Mouse (Mus musculus) hindbrain, embryonic 13.5 days (tissue): Measurements from ENCODE around the gene Gorasp1. TPM values are rescaled to one million over a fixed set of nuclear protein-coding genes. Genes with fewer than 3 reads are reported as not detected.

Source experiments
- ATAC-seq: fragments of 200-750 bp; cut with Nextera tagmentation; 2 replicates; pipeline ENCODE4 v1.8.0; 2017; ENCODE audit warnings: moderate TSS enrichment; ENCODE audit not compliant: low FRiP score
- H3K27ac ChIP-seq: fragments of 300-500 bp; sonication (generic); 2 replicates; pipeline ENCODE4 v1.5.1; 2015; ENCODE audit warnings: inconsistent platforms, mild to moderate bottlenecking, moderate library complexity
- H3K27me3 ChIP-seq: fragments of 300-500 bp; sonication (generic); 2 replicates; pipeline ENCODE4 v1.6.1; 2015; ENCODE audit warnings: mild to moderate bottlenecking, inconsistent platforms
- H3K36me3 ChIP-seq: fragments of 300-500 bp; sonication (generic); 2 replicates; pipeline ENCODE4 v1.6.1; 2015; ENCODE audit warnings: mild to moderate bottlenecking, inconsistent platforms
- H3K4me1 ChIP-seq: fragments of 300-500 bp; sonication (generic); replicated peaks from 2 replicates; pipeline ENCODE4 v1.6.1; 2015; ENCODE audit warnings: inconsistent platforms
- H3K4me2 ChIP-seq: fragments of 300-500 bp; sonication (generic); 2 replicates; pipeline ENCODE4 v1.6.1; 2015; ENCODE audit warnings: inconsistent platforms, mild to moderate bottlenecking, moderate library complexity
- H3K4me3 ChIP-seq: fragments of 300-500 bp; sonication (generic); 2 replicates; pipeline ENCODE4 v1.5.1; 2015; ENCODE audit warnings: mild to moderate bottlenecking, inconsistent platforms
- H3K9ac ChIP-seq: fragments of 300-500 bp; sonication (generic); 2 replicates; pipeline ENCODE4 v1.6.1; 2015; ENCODE audit warnings: mild to moderate bottlenecking, inconsistent platforms
- H3K9me3 ChIP-seq: fragments of 300-500 bp; sonication (generic); 2 replicates; pipeline ENCODE4 v1.6.1; 2016; ENCODE audit warnings: inconsistent platforms
- whole genome bisulfite sequencing: fragments of 180-500 bp; shearing (Covaris S2); methylation state at CpG from one replicate; pipeline ENCODE4 v1.1.7; 2015; 5-methylcytosine and 5-hydroxymethylcytosine counted together
- polyA plus RNA-seq: library from polyadenylated mRNA; unstranded; fragments of >200 nt; fragmentation: Nextera tagmentation; extraction: Ambion mirVana; gene quantifications from 2 replicates; pipeline ENCODE4 v1.2.1, GENCODE M21; 2015

Gene Gorasp1
- polyA plus RNA-seq: 26.0 and 27.9 TPM in 2 replicates

DNA sequence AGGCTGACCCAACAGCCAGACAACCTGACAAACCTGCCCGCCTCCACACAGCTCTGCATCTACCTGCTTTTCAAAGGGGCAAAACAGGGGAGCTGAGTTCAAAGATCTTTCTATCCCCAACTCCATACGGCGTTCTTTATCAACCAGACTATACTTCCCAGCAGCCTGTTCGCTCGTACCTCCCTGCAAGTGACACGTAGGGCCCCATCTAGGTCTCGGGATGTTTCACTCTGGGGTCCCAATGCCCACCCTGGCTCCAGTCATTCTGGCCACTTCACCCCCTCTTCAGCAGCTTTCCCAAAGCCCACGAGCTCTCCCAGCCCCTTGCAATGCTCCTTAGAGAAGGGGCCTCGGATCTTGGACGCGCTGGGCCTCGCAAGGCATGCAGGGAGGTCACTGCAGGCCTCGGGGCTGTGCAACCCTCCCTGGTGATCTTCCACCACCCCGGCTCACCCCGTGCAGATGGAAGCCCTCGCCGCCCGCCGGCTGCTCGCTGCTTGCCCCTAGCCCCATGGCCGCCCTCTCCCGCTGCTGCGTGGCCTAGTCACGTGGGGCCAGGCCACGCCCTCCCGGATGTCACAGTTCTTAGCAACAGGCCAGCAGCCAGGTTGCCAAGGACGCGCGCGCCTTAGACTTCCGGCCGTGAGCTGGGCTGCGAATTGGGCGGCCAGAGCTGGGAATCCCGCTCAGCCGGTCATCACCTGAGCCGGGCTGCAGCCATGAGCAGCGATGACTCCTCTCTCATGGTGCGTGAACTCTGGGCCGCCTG, at the start of gene Gorasp1, which contains the start of gene Ttc21a:
Gorasp1 (minus strand) TSS at position 561 of the 769 bp plus-strand sequence.
Ttc21a (plus strand) TSS at position 602 of the 769 bp plus-strand sequence.
- under 1% methylated on average over 40 of the region's 40 CpGs for WGBS
- ATAC-seq: peak; percentile 96
- no peaks in the 10 kb centered on the region for H3K9me3 ChIP-seq

DNA sequence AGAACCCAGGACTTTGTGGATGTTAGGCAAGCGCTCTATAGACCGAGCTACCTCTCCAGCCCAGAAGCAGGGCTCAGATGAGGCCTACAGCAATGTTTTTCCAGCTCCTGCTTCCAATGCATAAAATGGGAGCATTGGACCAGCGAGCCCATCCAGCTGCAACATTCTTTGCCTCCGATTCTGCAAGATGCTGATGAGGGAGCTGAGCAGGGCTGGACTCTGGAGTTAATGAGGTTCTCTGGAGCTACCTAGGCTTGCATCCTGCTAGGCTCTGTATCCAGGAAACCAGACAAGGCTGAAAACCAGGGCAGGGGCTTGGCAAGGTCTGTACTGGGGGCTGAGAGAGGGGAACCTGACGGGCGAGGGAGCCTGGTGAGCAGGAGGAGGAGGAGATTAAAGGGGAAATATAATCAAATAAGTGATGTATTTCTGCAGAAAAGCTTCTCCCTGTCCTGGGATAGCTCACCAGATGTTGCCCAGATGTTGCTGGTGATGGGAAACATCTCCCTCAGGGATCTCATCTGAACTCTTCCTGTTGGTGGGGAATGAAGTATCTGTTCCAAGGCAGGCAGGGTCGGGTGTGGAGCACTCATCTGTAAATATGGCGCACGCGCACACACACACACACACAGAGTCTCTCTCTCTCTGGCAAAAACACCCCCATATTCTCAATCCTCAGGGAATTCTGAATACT, 48.7 kb upstream of the Gorasp1 start:
- no peak for ATAC-seq
- H3K27me3 ChIP-seq: peaks cover 34% of the 10 kb centered on the region
- H3K4me1 ChIP-seq: peaks cover 33% of the 10 kb centered on the region
- no peaks in the 10 kb centered on the region for H3K36me3 ChIP-seq
- WGBS: 72% methylated on average over 10 of the region's 10 CpGs
- H3K4me3 ChIP-seq: no peak overlapping the region
- H3K9me3 ChIP-seq: no peaks in the 10 kb centered on the region
- no peak overlapping the region for H3K4me2 ChIP-seq
- no peak overlapping the region for H3K9ac ChIP-seq
- no peak overlapping the region for H3K27ac ChIP-seq

More for the DNA sequence above, at the start of gene Gorasp1, which contains the start of gene Ttc21a:
- H3K4me1 ChIP-seq: peaks cover 17% of the 10 kb centered on the region
- peaks cover 10% of the 10 kb centered on the region for H3K36me3 ChIP-seq
- H3K4me3 ChIP-seq: peak within 1 kb of the TSS; percentile 61
- H3K4me2 ChIP-seq: peak within 1 kb of the TSS; percentile 77
- H3K9ac ChIP-seq: peak within 1 kb of the TSS; percentile 83
- peaks cover 3% of the 10 kb centered on the region; the same call in 1 of the 2 replicates for H3K27me3 ChIP-seq
- peak within 1 kb of the TSS; percentile 72 for H3K27ac ChIP-seq

DNA sequence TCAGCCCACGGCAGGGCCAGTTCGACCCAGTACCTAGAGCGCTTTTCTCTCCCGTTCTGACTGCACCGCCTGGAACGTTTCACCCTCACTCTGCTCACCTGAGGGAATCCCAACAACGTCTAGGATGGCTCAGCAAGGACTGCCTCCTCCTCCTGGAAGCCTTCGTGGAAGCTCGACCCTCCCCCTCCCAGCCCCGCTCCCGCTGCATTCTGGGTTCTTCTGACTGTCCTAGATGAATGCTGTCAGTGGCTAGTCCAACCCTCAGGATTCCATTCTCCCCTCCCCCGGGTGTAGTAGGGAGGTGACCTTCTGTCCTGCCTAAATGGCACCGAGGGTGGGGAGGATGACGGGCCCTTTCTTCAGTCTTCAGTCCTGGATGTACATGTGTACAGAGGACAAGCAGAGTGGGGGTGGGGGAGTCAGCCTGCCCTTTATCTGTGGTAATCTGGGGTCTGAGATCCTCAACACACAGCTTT, 47.2 kb upstream of the Gorasp1 start, which contains the start of gene Csrnp1:
Csrnp1 (minus strand) TSS at position 123 of the 476 bp plus-strand sequence.
- 5% methylated on average over 14 of the region's 14 CpGs for WGBS
- Histone ChIP-seq H3K4me3 (peak within 1 kb of the TSS; percentile 59), H3K4me2 (peak within 1 kb of the TSS; percentile 89), H3K27ac (0 out of 2 replicates have a peak within 1 kb of the TSS, but pooled peaks have one; percentile 40), H3K9ac (peak within 1 kb of the TSS; percentile 70), H3K36me3 (no peaks in the 10 kb centered on the region), H3K27me3 (peaks cover 34% of the 10 kb centered on the region), H3K9me3 (no peaks in the 10 kb centered on the region), H3K4me1 (peaks cover 43% of the 10 kb centered on the region)
- no peak for ATAC-seq

DNA sequence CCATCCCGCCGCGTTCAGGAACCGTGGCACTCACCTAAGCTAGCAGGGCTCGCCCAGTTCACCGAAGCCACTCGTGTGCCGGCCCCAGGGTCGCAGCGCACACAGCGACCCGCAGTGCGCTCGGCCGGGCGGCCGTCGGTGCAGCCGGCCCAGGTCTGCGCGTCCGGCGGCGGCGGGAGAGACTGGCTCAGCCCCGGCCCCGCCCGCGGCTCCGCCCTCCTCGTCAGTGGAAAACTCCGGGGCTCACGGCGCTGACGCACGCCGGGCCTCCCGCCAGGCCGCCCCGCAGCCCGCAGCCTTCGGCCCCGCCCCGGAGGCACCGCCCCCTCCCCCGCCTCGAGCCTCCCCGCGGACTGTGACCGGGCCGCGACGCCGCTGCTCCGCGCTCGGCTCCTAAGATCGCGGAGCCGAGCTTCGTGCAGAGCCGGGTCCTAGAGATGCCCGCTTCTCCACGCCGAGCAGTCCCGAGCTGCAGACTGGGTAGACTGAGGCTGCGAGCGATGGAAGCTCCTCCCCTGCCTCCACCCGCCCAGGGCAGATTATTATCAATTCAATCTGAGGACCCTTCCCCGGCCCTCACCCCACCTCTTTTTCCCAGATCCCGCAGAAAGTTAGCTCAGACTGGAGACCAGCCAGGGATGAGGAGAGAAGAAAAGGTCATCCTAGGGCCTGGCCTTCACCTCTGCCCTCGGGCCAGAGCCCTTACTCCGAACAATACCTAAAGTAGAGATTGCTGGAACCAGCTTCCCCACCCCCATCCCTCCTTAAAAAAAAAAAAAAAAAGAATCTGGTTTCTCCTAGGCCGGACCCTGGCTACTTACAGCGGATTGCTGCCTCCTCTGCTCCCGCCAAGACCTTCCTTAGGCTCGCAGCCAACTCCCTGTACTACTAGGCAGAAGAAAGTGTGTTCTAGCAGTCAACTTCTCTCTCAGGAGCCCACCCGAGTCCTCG, 46.5 kb upstream of the Gorasp1 start:
- peak; percentile 60 for ATAC-seq
- peak overlapping the region; percentile 59 for H3K4me3 ChIP-seq
- H3K27me3 ChIP-seq: peaks cover 34% of the 10 kb centered on the region
- H3K4me2 ChIP-seq: peak overlapping the region; percentile 89
- WGBS: under 1% methylated on average over 77 of the region's 79 CpGs
- H3K9ac ChIP-seq: peak overlapping the region; percentile 70
- no peaks in the 10 kb centered on the region for H3K9me3 ChIP-seq
- H3K4me1 ChIP-seq: peaks cover 45% of the 10 kb centered on the region
- H3K27ac ChIP-seq: 0 out of 2 replicates have a peak overlapping the region, but pooled peaks have one; percentile 40
- no peaks in the 10 kb centered on the region for H3K36me3 ChIP-seq

DNA sequence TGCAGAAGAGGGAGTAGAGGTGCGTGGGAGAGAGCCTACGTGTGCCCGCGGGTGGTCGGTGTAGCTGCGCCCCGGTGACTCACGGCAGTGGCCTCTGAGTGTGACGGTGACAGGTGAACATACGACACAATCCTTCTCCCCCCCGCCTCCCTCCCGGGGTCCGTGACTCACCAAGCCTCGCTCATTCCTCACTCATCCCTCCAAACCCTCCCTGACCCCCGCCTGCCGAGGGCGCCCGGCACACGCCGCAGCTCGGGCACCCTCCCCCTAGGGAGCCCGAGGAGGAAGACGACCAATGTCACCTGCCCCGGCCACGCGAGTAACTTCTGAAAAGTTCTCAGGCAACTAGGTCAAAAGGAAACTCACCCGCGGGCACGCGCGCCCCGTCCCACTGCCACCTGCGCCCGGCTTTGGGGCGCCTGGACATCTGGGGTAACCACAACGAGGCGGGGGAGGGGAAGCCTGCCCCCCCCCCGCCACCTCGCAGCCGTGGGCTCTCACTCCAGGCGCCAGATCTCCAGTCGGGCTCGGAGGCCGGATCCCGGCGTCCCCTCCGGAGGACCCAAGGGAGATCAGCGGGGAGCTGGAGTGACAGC, 45.7 kb upstream of the Gorasp1 start:
- peak overlapping the region; percentile 70 for H3K9ac ChIP-seq
- no peak for ATAC-seq
- H3K27ac ChIP-seq: 0 out of 2 replicates have a peak overlapping the region, but pooled peaks have one; percentile 40
- peak overlapping the region; percentile 89 for H3K4me2 ChIP-seq
- peak overlapping the region; percentile 59 for H3K4me3 ChIP-seq
- H3K9me3 ChIP-seq: no peaks in the 10 kb centered on the region
- H3K27me3 ChIP-seq: peaks cover 34% of the 10 kb centered on the region
- peaks cover 53% of the 10 kb centered on the region for H3K4me1 ChIP-seq
- no peaks in the 10 kb centered on the region for H3K36me3 ChIP-seq
- 1% methylated on average over 47 of the region's 48 CpGs for WGBS

DNA sequence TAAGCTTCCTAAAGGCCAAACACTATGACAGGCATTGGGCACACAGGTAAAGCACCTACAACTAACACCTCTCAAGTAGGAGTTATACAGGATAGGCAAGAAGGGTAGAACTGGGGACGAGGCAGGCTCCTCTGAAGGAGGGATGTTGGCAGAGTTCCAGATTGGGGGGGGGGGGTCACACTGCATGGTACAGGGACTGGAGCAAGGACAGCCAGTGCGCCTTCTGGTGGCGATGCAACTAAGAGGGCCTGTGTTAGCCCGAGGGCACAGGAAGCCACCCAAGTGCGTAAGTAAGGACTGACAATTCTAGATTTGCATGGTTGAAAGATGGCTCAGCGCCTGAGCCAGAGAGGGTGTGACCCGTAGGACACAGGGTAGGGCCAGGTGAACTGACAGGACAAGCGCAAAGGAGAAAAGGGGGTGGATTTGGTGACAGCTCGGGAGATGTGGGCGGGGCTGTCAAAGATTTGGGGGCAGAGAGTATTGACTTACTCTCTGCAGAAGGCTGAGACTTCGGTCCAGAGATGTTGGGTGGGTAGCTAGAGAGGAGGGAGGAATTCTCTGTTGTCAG, 45.0 kb upstream of the Gorasp1 start:
- H3K36me3 ChIP-seq: no peaks in the 10 kb centered on the region
- WGBS: 2% methylated on average over 11 of the region's 11 CpGs
- peak overlapping the region; percentile 89 for H3K4me2 ChIP-seq
- no peak overlapping the region; the same call in 1 of the 2 replicates for H3K9ac ChIP-seq
- no peaks in the 10 kb centered on the region for H3K9me3 ChIP-seq
- H3K4me1 ChIP-seq: peaks cover 60% of the 10 kb centered on the region
- H3K4me3 ChIP-seq: peak overlapping the region; percentile 59
- peaks cover 34% of the 10 kb centered on the region for H3K27me3 ChIP-seq
- ATAC-seq: peak; percentile 50
- peak overlapping the region; percentile 75 for H3K27ac ChIP-seq

DNA sequence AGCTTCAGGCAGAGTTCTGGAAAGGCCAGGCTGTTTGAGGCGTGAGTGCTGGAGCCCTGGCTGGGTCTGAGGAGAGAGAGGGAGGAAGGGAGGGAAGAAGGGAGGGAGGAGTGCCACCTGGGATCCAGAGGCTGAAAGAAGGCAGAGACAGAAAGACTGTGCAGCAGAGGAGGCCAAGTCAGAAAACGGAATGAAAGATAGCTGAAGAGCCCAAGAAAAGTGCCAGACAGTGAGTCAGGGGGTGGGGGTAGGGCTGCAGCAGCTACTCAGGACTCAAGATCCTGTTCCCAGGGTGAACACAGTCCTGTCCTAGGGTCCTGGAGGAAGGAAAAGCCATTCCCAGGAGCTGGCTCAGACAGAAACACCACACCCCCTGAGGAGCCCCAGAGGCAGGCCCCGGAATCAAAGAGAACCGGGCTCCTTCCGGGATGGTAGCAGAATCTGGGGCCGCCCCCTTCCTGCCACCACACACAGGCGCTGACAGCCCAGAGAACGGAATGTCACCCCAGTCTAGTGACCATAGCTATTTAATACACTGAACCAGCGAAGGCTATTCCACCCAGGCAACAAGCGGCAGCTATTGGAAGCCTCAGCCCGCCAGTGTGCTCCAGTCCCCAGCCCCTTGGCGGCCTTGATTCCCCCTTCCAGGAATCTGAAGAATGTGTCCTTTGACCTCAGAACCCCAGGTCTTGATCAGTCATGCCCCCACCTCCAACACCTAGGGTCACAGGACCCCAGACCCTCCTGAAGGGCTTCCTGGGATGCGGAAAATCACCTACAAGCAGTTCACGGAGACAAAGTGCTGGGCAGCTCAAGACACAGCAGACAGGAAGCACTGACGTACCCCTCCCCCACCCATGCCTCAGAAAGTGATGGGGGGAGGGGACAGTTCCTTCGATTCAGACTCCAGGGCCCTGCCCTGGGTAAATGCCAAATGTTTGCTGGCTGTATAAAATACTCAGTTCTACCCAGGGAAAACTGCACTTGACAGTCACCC, 44.1 kb upstream of the Gorasp1 start:
- Histone ChIP-seq H3K27ac (peak overlapping the region; percentile 75), H3K36me3 (no peaks in the 10 kb centered on the region), H3K4me3 (peak overlapping the region; percentile 6; the same call in 1 of the 2 replicates), H3K4me1 (peaks cover 65% of the 10 kb centered on the region), H3K9me3 (no peaks in the 10 kb centered on the region), H3K27me3 (peaks cover 31% of the 10 kb centered on the region), H3K4me2 (peak overlapping the region; percentile 89), H3K9ac (peak overlapping the region; percentile 40)
- peak; percentile 11; the same call in 1 of the 2 replicates for ATAC-seq
- 3% methylated on average over 16 of the region's 16 CpGs for WGBS

DNA sequence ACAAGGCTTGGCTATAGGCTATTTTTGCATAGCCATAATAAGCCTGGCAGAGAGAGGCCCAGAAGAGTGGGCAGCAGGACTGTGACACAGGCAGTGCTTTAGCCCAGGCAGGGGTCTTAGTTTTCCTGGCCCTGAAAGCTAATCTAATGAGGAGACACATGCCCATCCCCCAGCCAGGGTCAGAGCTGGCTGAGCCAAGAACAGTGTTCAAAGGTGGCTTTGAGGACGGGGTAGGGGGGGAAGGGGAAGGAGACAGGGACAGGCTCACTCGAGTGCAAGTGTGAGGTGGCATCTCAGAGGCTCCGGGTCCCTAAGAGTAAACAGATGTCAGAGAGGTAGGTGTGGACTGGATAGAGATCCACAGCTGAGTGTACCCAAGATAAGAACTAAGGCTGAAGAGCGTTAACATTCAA, 43.4 kb upstream of the Gorasp1 start:
- H3K9me3 ChIP-seq: no peaks in the 10 kb centered on the region
- 7% methylated on average over 4 of the region's 4 CpGs for WGBS
- no peaks in the 10 kb centered on the region for H3K36me3 ChIP-seq
- ATAC-seq: no peak
- H3K4me2 ChIP-seq: peak overlapping the region; percentile 89
- no peak overlapping the region for H3K4me3 ChIP-seq
- H3K27me3 ChIP-seq: peaks cover 31% of the 10 kb centered on the region
- peaks cover 65% of the 10 kb centered on the region for H3K4me1 ChIP-seq
- peak overlapping the region; percentile 75 for H3K27ac ChIP-seq
- H3K9ac ChIP-seq: peak overlapping the region; percentile 40; the same call in 1 of the 2 replicates

DNA sequence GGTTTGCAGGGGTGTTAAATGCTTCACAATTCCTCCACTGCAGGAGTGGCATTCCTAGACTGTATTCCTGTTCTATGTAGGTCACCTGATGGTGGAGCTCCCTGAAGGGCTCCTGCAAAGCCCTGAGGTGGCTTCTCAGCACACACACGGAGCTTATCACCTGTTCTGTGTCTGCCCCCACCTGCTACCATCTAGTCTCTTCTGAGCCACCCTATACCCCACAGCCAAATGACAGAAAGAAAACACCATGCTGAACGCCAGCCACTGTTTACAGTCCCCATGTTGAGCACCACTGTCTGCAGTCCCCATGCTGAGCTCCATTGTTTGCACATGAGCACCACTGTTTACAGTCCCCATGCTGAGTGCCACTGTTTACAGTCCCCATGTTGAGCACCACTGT, 42.4 kb upstream of the Gorasp1 start:
- 41% methylated on average over 2 of the region's 2 CpGs for WGBS
- Histone ChIP-seq H3K27ac (no peak overlapping the region), H3K4me3 (no peak overlapping the region), H3K4me1 (peaks cover 65% of the 10 kb centered on the region), H3K36me3 (no peaks in the 10 kb centered on the region), H3K27me3 (peaks cover 26% of the 10 kb centered on the region), H3K9me3 (no peaks in the 10 kb centered on the region), H3K4me2 (no peak overlapping the region), H3K9ac (no peak overlapping the region)
- ATAC-seq: no peak
